Mouse (Mus musculus) heart, postnatal 0 days (tissue): ENCODE data around the gene Tex45.

Experiments used
- CTCF ChIP-seq: IDR thresholded peaks from 2 replicates; pipeline ENCODE4 v1.5.1; 2016; ENCODE audit warnings: antibody characterized with exemption, control low read depth, low read depth
- EP300 ChIP-seq: IDR thresholded peaks from 2 replicates; pipeline ENCODE4 v1.6.1; 2016; ENCODE audit warnings: antibody characterized with exemption, low read depth

DNA sequence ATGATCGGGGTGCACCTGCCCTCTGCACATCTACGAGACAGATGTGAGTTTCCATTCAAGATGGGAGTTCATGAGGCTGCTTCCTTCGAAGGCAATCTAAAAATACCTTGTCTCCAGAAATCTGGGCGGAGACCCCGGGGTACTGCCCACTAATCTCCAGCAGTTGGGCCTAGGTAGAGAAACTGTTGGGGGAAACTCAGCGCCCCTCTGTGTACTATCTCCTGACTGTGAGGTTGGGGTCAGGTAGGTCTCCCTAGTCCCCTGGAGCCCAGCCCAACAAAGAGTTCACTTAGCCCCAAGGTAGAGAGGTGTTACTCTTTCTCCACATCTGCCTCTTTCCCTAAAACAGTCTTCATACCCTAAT is 23.2 kb downstream of the Tex45 start:
- TF ChIP-seq CTCF (no peak), EP300 (no peak)
